Mouse (Mus musculus): Measurements from ENCODE around the gene Pi4ka. TPM values are rescaled to one million over a fixed set of nuclear protein-coding genes. Genes with fewer than 3 reads are reported as not detected.

Pi4ka gene
- 79.4 and 88.4 TPM in 2 replicates for total RNA-seq (2012; rRNA removed)
- 33.2 and 40.5 TPM in 2 replicates for total RNA-seq (2014; rRNA removed)
- polyA plus RNA-seq (2012; ENCODE audit: insufficient read length, low read depth) = 97.2 and 149 TPM in 2 replicates

DNA sequence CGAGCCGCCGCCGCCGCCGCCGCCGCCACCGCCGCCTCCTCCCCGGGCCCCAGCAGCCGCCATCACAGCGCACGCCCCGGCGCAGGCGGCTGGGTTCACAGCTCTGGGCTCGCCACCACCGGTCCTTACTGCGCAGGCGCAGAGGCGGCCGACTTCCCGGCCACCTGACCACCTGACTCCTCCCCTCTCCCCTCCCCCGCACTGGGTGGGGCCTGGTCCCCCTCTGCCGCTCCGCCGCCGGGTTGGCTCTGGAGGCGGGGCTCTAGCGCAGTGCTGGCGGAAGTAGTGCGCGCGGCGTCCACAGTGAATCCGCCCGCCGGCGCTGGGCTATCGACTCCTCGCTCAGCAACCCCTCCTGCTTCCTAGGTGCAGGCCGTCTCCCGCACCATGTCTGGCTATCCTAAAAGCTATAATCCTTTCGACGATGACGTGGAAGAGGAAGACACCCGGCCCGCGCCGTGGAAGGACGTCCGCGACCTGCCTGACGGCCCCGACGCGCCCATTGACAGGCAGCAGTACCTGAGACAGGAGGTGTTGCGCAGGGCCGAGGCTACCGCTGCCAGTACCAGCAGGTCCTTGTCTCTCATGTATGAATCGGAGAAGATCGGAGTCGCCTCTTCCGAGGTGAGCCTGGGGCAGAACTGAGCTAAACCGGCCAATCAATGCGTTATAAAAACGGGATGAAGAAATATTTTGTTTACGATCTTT is at the start of gene Pi4ka, which contains the start of gene Snap29:
TSS of gene Pi4ka (minus strand) at position 579 of the 708 bp plus-strand sequence.
TSS of gene Snap29 (plus strand) at position 251 of the 708 bp plus-strand sequence.
- Histone ChIP-seq H3K9ac (ENCODE audit: insufficient read depth, low read depth) (peak within 1 kb of the TSS; percentile 72), H3K79me2 (replicated peaks; ENCODE audit: control insufficient read depth, extremely low read depth, insufficient read depth, poor library complexity, severe bottlenecking) (peaks cover 38% of the 10 kb centered on the region), H3K4me2 (ENCODE audit: insufficient read depth, low read depth, poor library complexity, severe bottlenecking) (peak within 1 kb of the TSS; percentile 99), H3K9me3 (replicated peaks; ENCODE audit: low read length) (no peaks in the 10 kb centered on the region), H3K36me3 (replicated peaks in 1 of 2; ENCODE audit: control insufficient read depth in 1 of 2, insufficient read depth in 1 of 2, low read length in 1 of 2) (peaks cover 0 to 30% of the 10 kb centered on the region in 2 experiments), H3K27ac (ENCODE audit: insufficient read depth, low read depth) (peak within 1 kb of the TSS; percentile 77), H3K27me3 (replicated peaks) (no peaks in the 10 kb centered on the region), H3K4me3 (replicated peaks in 1 of 3; ENCODE audit: low read depth in 2 of 3, low read length in 2 of 3, poor library complexity in 1 of 3) (peak within 1 kb of the TSS; percentile 70 to 91 (median 76)), H3K4me1 (ENCODE audit: control insufficient read depth in 1 of 2, insufficient read depth in 2 of 2) (peaks cover 18 to 49% of the 10 kb centered on the region in 2 experiments)
- peak; percentile 100 for DNase-seq (ENCODE audit: extremely low read depth)
- dilution Hi-C loops (cut with MboI; ENCODE audit: extremely low pct_ligation_motif_present, extremely low pct_unique_long_range_greater_than_20kb, low sequenced_read_pairs) (no loop called here), in situ Hi-C loops (cut with MboI; ENCODE audit: low pct_ligation_motif_present, low pct_unique_long_range_greater_than_20kb, low sequenced_read_pairs) (loop anchor here (5.0 kb wide), 1 partner anchor 126 kb away; the partner anchor contains the start of gene Thap7)
- TF ChIP-seq TBP (conservative IDR thresholded peaks at IDR 0.05; ENCODE audit: low read depth, low read length) = 0 out of 2 replicates have a peak, but pooled peaks have one; percentile 30
- no peak for TF ChIP-seq MAFK (IDR thresholded peaks at IDR 0.05; ENCODE audit: insufficient replicate concordance, low read length)
- TF ChIP-seq MXI1 (IDR thresholded peaks at IDR 0.05; ENCODE audit: low read depth, low read length) = peak; percentile 81
- peak; percentile 68; the same call in 1 of the 2 replicates for TF ChIP-seq KAT2A (IDR thresholded peaks at IDR 0.05; ENCODE audit: insufficient replicate concordance, low read length)
- peak; percentile 92 for TF ChIP-seq NRF1 (IDR thresholded peaks at IDR 0.05; ENCODE audit: low read depth, low read length)
- peak; percentile 43; the same call in 1 of the 2 replicates for TF ChIP-seq BHLHE40 (IDR thresholded peaks at IDR 0.05; ENCODE audit: low read depth, low read length)
- TF ChIP-seq MEF2A (IDR thresholded peaks at IDR 0.05; ENCODE audit: borderline replicate concordance, low read depth, low read length) = peak; percentile 61
- TF ChIP-seq IRF4 (IDR thresholded peaks at IDR 0.05; ENCODE audit: low read depth, low read length) = peak; percentile 72
- TF ChIP-seq MAZ (IDR thresholded peaks at IDR 0.05; ENCODE audit: low read depth, low read length) = peak; percentile 97
- TF ChIP-seq JUN (IDR thresholded peaks at IDR 0.05; ENCODE audit: insufficient read depth, low read depth, low read length) = no peak
- TF ChIP-seq SMC3 (IDR thresholded peaks at IDR 0.05; ENCODE audit: low read depth, low read length) = no peak
- no peak for TF ChIP-seq CTCF (conservative IDR thresholded peaks at IDR 0.05 in 1 of 2, IDR thresholded peaks at IDR 0.05 in 1 of 2; ENCODE audit: low read depth in 2 of 2, low read length in 2 of 2)
- peak; percentile 92 for TF ChIP-seq CHD2 (IDR thresholded peaks at IDR 0.05; ENCODE audit: low read length)
- no peak for TF ChIP-seq CHD1 (IDR thresholded peaks at IDR 0.05; ENCODE audit: low read depth, low read length)
- peak; percentile 88 for TF ChIP-seq TCF12 (IDR thresholded peaks at IDR 0.05; ENCODE audit: low read depth, low read length)
- 0 out of 2 replicates have a peak, but pooled peaks have one; percentile 10 for TF ChIP-seq ETS1 (conservative IDR thresholded peaks at IDR 0.05; ENCODE audit: low read depth, low read length)
- TF ChIP-seq USF2 (conservative IDR thresholded peaks at IDR 0.05; ENCODE audit: low read depth, low read length) = peak; percentile 69
- TF ChIP-seq USF1 (IDR thresholded peaks at IDR 0.05; ENCODE audit: low read depth, low read length) = peak; percentile 94
- TF ChIP-seq MAX (IDR thresholded peaks at IDR 0.05; ENCODE audit: low read length) = peak; percentile 79
- peak; percentile 84 for TF ChIP-seq HCFC1 (IDR thresholded peaks at IDR 0.05; ENCODE audit: low read depth, low read length)
- TF ChIP-seq ZMIZ1 (IDR thresholded peaks at IDR 0.05; ENCODE audit: low read depth, low read length) = peak; percentile 66
- TF ChIP-seq UBTF (IDR thresholded peaks at IDR 0.05; ENCODE audit: low read depth, low read length) = peak; percentile 9; the same call in 1 of the 2 replicates
- TF ChIP-seq ELF1 (IDR thresholded peaks at IDR 0.05; ENCODE audit: low read depth, low read length) = peak; percentile 98
- peak; percentile 80 for TF ChIP-seq NELFE (IDR thresholded peaks at IDR 0.05; ENCODE audit: low read depth, low read length)
- TF ChIP-seq POLR2A (IDR thresholded peaks at IDR 0.05; ENCODE audit: low read depth, low read length) = peak; percentile 87
- TF ChIP-seq MYC (IDR thresholded peaks at IDR 0.05; ENCODE audit: low read depth, low read length) = 0 out of 2 replicates have a peak, but pooled peaks have one; percentile 6
- TF ChIP-seq JUND (conservative IDR thresholded peaks at IDR 0.05; ENCODE audit: low read depth, low read length) = no peak

Measured in CH12.LX (cell line).